Mouse (Mus musculus) limb, embryonic 10.5 days (tissue): Measurements from ENCODE around the gene Pfdn6. TPM values are rescaled to one million over a fixed set of nuclear protein-coding genes. Genes with fewer than 3 reads are reported as not detected.
"Not testable (repeated sequence)": the region's sequence is repeated elsewhere in the genome, so short reads cannot be mapped to it uniquely, and the experiment has no call there.

Source experiments
- DNase-seq: peaks from one replicate; pipeline ENCODE4 v3.0.0-alpha.2; 2017; ENCODE audit warnings: low spot score
- H3K27ac ChIP-seq: fragments of 300-500 bp; sonication (generic); 2 replicates; pipeline ENCODE4 v1.5.1; 2016; ENCODE audit warnings: mild to moderate bottlenecking
- H3K27me3 ChIP-seq: fragments of 300-500 bp; sonication (generic); 2 replicates; pipeline ENCODE4 v1.6.1; 2016; ENCODE audit warnings: low read depth, mild to moderate bottlenecking; ENCODE audit not compliant: poor library complexity, severe bottlenecking
- H3K36me3 ChIP-seq: fragments of 300-500 bp; sonication (generic); 2 replicates; pipeline ENCODE4 v1.6.1; 2016; ENCODE audit warnings: mild to moderate bottlenecking, moderate library complexity
- H3K4me1 ChIP-seq: fragments of 300-500 bp; sonication (generic); 2 replicates; pipeline ENCODE4 v1.6.1; 2016
- H3K4me3 ChIP-seq: fragments of 300-500 bp; sonication (generic); 2 replicates; pipeline ENCODE4 v1.5.1; 2016; ENCODE audit warnings: mild to moderate bottlenecking, moderate library complexity
- H3K9me3 ChIP-seq: fragments of 300-500 bp; sonication (generic); replicated peaks from 2 replicates; pipeline ENCODE4 v1.6.1; 2016; ENCODE audit warnings: mild to moderate bottlenecking
- WGBS: fragments of 180-500 bp; shearing (Covaris S2); methylation state at CpG from one replicate; pipeline ENCODE4 v1.1.7; 2016; 5-methylcytosine and 5-hydroxymethylcytosine counted together
- polyA plus RNA-seq: library from polyadenylated mRNA; unstranded; fragments of >200 nt; fragmentation: Nextera tagmentation; extraction: Ambion mirVana; gene quantifications from 2 replicates; pipeline ENCODE4 v1.2.1, GENCODE M21; 2016

The Pfdn6 gene
- polyA plus RNA-seq, 1 experiment from 2014 or later, result 212 TPM

DNA sequence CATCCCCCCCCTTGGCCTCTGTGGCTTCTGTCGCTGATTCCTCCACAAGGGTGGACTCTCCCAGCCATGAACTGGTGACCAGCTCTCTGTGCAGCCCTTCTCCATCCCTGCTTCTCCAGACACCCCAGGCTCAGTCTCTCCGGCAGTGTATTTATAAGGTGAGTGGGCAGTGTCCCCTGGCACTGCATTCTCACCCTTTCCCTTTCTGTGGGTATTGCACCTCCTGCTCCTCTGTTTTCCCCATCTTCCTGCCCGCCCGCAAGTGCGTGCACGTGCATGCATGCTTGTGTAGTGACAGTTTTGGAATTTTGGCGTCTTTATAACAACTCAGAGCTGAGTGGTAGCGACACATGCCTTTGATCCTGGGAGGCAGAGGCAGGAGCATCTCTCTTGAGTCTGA, 26.2 kb downstream of the Pfdn6 start:
- no peak for DNase-seq
- H3K4me3 ChIP-seq, result 0 out of 2 replicates have a peak overlapping the region, but pooled peaks have one; percentile 12
- peaks cover 7% of the 10 kb centered on the region; the same call in 1 of the 2 replicates for H3K27me3 ChIP-seq
- H3K4me1 ChIP-seq, result peaks cover 39% of the 10 kb centered on the region
- peaks cover 69% of the 10 kb centered on the region for H3K36me3 ChIP-seq
- 95% methylated on average over 8 of the region's 8 CpGs for WGBS
- no peaks in the 10 kb centered on the region for H3K9me3 ChIP-seq
- H3K27ac ChIP-seq, result no peak overlapping the region

DNA sequence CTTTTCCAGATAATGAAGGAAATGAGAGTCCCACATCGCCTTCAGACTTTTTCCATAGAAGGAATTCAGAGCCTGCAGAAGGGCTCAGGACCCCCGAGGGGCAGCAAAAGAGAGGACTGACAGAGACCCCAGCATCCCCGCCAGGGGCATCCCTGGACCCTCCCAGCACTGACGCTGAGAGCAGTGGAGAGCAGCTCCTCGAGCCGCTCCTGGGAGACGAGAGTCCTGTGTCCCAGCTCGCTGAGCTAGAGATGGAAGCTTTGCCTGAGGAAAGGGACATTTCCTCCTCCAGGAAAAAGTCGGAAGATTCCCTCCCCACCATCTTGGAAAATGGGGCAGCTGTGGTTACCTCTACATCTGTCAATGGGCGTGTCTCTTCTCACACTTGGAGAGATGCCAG, 26.9 kb downstream of the Pfdn6 start:
- WGBS, result 91% methylated on average over 10 of the region's 10 CpGs
- Histone ChIP-seq H3K27me3 (0 out of 2 replicates have a peak, but pooled peaks cover 1% of the 10 kb centered on the region), H3K4me3 (peak overlapping the region; percentile 12; the same call in 1 of the 2 replicates), H3K36me3 (peaks cover 65% of the 10 kb centered on the region), H3K9me3 (no peaks in the 10 kb centered on the region), H3K4me1 (peaks cover 37% of the 10 kb centered on the region), H3K27ac (no peak overlapping the region)
- no peak for DNase-seq

DNA sequence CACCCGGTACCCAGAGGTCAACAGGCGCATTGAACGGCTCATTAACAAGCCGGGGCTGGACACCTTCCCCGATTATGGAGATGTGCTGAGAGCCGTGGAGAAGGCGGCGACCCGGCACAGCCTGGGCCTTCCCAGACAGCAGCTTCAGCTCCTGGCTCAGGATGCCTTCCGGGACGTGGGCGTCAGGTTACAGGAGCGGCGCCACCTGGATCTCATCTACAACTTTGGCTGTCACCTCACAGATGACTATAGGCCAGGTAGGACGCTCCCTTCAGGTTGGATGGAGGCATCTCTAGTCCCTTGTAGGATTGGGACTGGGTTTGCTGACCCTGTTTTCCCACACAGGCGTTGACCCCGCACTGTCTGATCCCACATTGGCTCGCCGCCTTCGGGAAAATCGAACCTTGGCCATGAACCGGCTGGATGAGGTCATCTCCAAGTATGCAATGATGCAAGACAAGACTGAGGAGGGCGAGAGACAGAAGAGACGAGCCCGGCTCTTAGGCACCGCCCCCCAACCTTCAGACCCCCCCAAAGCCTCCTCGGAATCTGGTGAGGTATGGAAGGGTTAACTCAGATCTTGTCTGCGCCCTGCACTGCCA, 28.2 kb downstream of the Pfdn6 start:
- peaks cover 52% of the 10 kb centered on the region for H3K36me3 ChIP-seq
- peak overlapping the region; percentile 7; the same call in 1 of the 2 replicates for H3K4me3 ChIP-seq
- H3K9me3 ChIP-seq, result no peaks in the 10 kb centered on the region
- peaks cover 37% of the 10 kb centered on the region for H3K4me1 ChIP-seq
- DNase-seq, result no peak
- no peaks in the 10 kb centered on the region for H3K27me3 ChIP-seq
- H3K27ac ChIP-seq, result no peak overlapping the region
- 91% methylated on average over 28 of the region's 28 CpGs for WGBS

DNA sequence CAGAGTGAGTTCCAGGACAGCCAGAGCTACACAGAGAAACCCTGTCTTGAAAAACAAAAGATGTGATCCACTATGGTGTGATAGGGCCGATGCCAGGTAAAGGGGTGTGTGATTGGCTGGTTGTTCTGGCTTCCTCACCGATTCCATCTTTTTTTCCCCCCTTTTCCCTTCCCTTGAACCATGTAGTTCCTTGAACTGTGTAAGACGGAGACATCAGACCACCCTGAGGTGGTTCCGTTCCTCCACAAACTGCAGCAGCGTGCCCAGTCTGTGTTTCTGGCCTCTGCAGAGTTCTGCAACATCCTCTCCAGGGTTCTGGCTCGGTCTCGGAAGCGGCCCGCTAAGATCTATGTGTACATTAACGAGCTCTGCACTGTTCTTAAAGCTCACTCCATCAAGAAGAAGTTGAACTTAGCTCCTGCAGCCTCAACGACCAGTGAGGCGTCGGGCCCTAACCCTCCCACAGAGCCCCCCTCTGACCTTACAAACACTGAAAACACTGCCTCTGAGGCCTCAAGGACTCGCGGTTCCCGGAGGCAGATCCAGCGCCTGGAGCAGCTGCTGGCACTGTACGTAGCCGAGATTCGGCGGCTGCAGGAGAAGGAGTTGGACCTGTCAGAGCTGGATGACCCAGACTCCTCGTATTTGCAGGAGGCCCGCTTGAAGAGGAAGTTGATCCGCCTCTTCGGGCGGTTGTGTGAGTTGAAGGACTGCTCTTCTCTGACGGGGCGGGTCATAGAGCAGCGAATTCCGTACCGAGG, 28.9 kb downstream of the Pfdn6 start:
- Histone ChIP-seq H3K36me3 (peaks cover 50% of the 10 kb centered on the region), H3K4me1 (peaks cover 31% of the 10 kb centered on the region), H3K27ac (no peak overlapping the region), H3K4me3 (no peak overlapping the region), H3K9me3 (no peaks in the 10 kb centered on the region), H3K27me3 (no peaks in the 10 kb centered on the region)
- no peak for DNase-seq
- WGBS, result 94% methylated on average over 31 of the region's 31 CpGs

DNA sequence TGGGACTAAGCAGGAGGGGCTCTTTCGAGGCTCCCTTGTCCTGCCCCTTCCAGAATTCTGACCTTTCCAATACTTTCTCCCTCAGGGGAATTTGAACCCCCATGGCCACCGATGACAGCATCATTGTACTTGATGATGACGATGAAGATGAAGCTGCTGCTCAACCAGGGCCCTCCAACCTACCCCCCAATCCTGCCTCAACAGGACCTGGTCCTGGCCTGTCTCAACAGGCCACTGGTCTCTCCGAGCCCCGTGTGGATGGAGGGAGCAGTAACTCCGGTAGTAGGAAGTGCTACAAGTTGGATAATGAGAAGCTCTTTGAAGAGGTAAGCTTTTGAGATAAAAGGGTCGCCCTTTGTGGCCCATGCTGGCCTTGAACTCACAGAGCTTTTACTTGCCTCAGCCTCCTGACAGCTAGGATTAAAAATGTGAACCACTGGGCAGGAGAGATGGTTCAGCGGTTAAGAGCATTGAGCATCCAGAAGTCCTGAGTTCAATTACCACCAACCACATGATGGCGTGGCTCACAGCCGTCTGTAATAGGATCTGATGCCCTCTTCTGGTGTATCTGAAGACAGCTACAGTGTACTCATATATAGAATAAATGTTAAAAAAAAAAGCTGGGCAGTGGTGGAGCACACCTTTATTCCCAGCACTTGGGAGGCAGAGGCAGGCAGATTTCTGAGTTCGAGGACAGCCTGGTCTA, 29.6 kb downstream of the Pfdn6 start:
- no peaks in the 10 kb centered on the region for H3K27me3 ChIP-seq
- peak overlapping the region; percentile 92; the same call in 1 of the 2 replicates for H3K27ac ChIP-seq
- peaks cover 31% of the 10 kb centered on the region for H3K4me1 ChIP-seq
- H3K4me3 ChIP-seq, result peak overlapping the region; percentile 87
- DNase-seq, result no peak
- H3K9me3 ChIP-seq, result no peaks in the 10 kb centered on the region
- WGBS, result 56% methylated on average over 11 of the region's 11 CpGs
- peaks cover 50% of the 10 kb centered on the region for H3K36me3 ChIP-seq

DNA sequence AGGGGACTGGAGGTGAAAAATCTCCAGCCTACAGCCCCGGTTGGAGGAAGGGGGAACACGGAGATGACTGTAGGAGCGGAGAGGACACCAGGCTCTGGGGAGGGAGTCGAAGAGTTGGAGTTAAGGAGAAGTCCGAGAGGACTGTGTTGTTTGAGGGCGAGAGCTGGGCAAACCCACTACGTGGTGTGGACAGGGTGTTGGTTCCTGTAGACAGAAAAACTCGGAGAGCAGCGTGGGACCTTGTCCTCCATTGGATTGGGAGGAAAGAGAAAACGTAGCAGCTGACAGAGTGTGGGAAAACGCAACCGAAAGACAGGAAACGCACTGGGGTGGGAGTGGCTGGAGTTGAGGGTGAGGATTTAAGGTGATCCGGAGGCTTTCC, 30.3 kb downstream of the Pfdn6 start:
- H3K27ac ChIP-seq, result peak overlapping the region; percentile 92
- no peaks in the 10 kb centered on the region for H3K27me3 ChIP-seq
- under 1% methylated on average over 14 of the region's 14 CpGs for WGBS
- no peaks in the 10 kb centered on the region for H3K9me3 ChIP-seq
- DNase-seq, result peak; percentile 50
- peaks cover 29% of the 10 kb centered on the region for H3K4me1 ChIP-seq
- peak overlapping the region; percentile 87 for H3K4me3 ChIP-seq
- H3K36me3 ChIP-seq, result peaks cover 46% of the 10 kb centered on the region

DNA sequence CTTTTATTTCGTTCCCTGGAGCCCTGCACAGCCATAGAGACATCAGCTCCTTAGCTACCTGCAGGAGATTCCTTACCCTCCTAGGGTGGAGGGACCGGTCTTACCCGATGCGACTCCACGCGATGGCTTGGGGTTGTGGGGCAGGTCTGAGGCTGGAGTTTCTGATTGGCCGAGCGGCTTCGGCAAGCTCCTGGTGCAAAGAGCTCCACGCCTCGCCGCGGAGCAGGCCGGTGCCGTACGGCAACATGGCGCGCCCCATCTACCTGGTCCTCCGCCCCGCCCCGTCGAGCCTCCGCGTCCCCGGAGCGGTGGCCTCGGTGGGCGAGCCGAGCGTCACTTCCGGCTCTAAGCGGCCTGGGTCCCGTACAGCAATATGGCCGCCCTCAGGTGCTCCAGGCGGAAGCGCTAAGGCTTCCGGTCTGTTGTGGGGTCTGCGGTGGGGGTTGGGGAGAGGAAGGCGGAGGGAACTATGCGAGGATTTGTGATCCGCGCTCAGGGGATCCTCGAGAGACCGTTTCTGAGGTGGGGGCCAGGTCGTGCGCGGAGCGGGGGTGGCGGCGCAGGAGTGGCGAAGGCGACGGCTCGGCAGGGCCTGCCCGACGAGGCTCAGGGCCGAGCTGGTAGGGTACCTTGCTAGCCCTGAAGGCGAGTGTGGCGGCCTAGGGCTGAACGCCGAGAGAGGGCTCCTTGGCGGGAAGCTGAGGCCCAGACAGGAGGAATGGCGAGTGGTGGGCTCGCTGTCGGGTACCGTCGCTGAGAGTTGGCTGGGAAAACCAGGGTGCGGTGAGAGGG, 30.9 kb downstream of the Pfdn6 start, which contains the start of gene Daxx:
TSS of gene Daxx (plus strand) at position 338 of the 792 bp plus-strand sequence.
- peaks cover 28% of the 10 kb centered on the region for H3K4me1 ChIP-seq
- peak within 1 kb of the TSS; percentile 87 for H3K4me3 ChIP-seq
- peak within 1 kb of the TSS; percentile 92 for H3K27ac ChIP-seq
- peaks cover 40% of the 10 kb centered on the region for H3K36me3 ChIP-seq
- DNase-seq, result peak; percentile 99
- under 1% methylated on average over 68 of the region's 68 CpGs for WGBS
- H3K9me3 ChIP-seq, result no peaks in the 10 kb centered on the region
- H3K27me3 ChIP-seq, result no peaks in the 10 kb centered on the region

DNA sequence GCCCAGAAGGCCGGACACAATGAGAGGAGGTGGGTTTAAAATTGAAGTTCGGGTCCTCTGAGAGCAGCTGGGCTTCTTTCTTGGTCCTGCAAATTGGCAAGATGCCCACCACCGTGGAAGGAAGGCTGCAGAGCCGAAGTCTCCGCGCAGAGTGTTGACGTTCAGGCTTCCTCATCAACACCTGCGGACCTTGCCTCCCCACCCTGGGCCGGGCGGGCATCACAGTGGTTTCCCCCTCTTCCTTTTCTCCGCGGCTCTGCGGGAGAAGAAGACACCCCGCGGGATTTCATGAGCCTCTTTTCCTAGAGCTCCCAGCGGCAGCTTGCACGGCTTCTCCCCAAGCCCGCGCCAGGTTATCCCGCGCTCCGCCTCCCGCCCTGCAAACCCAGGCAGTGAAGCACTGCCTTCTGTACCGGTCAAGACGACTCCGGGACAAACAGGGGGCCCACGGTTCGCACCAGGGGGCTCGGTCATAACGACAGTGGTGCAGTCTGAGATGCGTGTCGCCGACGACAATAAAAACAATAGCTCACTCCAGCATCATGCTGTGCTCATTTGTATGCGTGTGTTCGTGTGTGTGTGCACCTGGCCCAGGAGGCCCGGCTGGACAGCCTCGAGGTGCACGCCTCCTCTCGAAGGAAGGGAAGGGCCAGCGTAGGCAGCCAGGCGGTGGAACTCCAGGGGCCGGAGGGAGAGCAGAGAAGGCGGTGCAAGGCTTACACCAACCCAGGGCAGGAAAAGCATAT, 31.6 kb downstream of the Pfdn6 start:
- no peaks in the 10 kb centered on the region for H3K9me3 ChIP-seq
- peak overlapping the region; percentile 87 for H3K4me3 ChIP-seq
- no peak for DNase-seq
- H3K27ac ChIP-seq, result peak overlapping the region; percentile 92
- H3K36me3 ChIP-seq, result peaks cover 32% of the 10 kb centered on the region
- peaks cover 28% of the 10 kb centered on the region for H3K4me1 ChIP-seq
- no peaks in the 10 kb centered on the region for H3K27me3 ChIP-seq
- WGBS, result under 1% methylated on average over 44 of the region's 44 CpGs

DNA sequence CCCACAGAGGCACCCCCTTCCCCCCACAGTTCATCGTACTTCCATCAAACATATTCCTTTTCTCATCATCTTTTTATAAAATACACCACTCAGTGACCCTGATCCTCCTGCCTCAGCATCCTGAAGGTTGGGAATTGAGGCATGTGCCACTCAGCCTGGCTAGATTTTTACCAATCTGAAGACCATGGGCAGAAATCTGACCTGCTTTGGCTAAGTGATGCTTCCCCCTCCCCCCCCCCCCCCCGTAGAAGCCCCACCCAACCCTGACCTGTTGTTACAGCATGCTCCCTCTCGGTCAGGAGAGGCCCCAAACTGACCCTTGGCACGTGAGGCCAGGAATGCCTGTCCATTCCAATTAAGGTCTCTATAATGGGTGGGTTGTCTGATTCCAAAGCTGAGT, 35.3 kb downstream of the Pfdn6 start, which contains the start of gene Platr17:
TSS of gene Platr17 (plus strand) at position 301 of the 400 bp plus-strand sequence.
- peaks cover 15% of the 10 kb centered on the region for H3K4me1 ChIP-seq
- H3K4me3 ChIP-seq, DNase-seq, H3K9me3 ChIP-seq, H3K27ac ChIP-seq, H3K36me3 ChIP-seq, H3K27me3 ChIP-seq: not testable (repeated sequence)
- 35% methylated on average over 3 of the region's 4 CpGs for WGBS

DNA sequence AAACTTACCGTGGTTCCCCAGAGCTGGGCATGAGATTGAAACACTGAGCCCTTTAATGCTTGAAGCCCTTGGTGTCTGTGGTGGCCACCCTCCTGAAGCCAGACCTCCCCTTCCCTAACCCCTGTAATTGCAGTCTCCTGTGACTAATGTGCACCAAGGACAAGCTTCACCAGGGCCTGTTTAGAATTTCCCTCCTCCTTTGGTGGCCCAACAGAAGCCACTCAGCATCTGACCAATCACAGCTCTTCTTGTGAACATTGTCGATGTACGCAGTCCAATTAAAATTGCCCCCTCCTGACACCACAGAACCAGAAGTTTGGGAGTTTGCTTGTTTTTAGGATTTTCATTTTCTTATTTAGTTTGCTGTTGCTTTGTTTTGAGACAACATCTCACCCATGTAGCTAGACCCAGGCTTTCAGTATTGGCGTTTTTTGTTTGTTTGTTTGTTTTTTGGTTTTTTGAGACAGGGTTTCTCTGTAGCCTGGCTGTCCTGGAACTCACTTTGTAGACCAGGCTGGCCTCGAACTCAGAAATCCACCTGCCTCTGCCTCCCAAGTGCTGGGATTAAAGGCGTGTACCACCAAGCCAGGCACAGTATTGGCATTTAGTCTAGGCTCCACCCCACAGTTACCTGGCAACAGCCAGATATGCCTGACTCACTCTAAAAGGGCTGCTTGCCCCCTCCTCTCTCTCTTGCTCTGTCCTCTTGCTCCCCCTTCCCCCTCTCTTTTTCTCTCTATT, 36.1 kb downstream of the Pfdn6 start:
- H3K4me1 ChIP-seq, result peaks cover 15% of the 10 kb centered on the region
- DNase-seq, H3K4me3 ChIP-seq, H3K9me3 ChIP-seq, H3K27ac ChIP-seq, H3K27me3 ChIP-seq, H3K36me3 ChIP-seq: not testable (repeated sequence)
- WGBS, result 76% methylated on average over 6 of the region's 6 CpGs

DNA sequence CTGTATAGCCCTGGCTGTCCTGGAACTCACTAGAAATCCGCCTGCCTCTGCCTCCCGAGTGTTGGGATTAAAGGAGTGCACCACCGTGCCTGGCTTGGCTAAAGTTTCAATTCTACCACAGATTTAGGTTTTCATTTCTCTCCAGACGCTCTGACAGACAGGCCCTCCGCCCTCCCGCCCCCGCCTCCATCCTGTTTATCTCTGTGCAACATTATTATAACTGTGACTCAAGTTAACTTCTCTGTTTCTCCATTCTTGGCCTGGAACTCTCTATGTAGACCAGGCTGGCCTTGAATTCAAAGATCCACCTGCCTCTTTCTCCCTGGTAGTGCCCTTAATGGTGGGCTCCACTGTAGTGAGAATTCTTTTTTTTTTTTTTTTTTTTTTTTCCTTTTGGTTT, 37.7 kb downstream of the Pfdn6 start:
- Histone ChIP-seq H3K9me3 (no peaks in the 10 kb centered on the region), H3K27ac (no peak overlapping the region)
- 86% methylated on average over 7 of the region's 7 CpGs for WGBS

More for the DNA sequence above, 37.7 kb downstream of the Pfdn6 start:
- 0 out of 2 replicates have a peak, but pooled peaks cover 4% of the 10 kb centered on the region for H3K4me1 ChIP-seq
- H3K36me3 ChIP-seq, result no peaks in the 10 kb centered on the region
- H3K27me3 ChIP-seq, result no peaks in the 10 kb centered on the region
- H3K4me3 ChIP-seq, result no peak overlapping the region
- DNase-seq, result no peak
